Mouse (Mus musculus): ENCODE data around the gene Chn1.

DNA sequence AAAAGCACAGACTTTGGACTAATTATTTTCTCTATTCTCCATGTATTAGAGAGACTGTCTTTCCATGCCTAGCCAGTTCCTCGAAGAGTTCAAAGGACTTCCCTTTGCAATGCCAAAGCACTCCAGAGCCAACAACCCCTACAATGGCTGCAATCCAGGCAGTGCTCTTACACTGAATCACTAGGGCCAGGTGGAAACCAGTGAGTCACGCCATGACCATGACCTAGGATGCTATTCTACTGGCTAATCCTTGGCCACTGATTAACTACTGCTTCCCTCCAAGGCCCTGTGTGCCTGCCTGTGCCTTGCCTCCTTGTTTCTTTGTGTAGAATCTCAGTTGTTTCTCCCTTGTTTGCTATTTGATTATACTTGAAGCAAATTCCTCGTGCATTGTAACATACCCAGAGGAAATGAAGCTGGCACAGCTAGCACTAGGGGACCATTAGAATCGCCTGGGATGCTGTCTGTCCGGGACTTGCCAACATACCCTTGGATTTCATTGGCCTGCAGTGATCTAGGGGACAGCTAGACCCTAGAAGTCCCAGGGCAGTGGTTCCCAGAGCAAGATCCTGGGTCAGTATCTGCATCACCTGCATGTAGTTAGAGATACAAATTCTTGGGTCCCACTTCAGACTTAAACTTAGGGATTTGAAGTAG lies 166.0 kb downstream of the Chn1 start:
- TF ChIP-seq CTCF (IDR thresholded peaks at IDR 0.05; ENCODE audit: borderline replicate concordance, extremely low read depth, insufficient read depth, insufficient read length) (no peak), POLR2A (IDR thresholded peaks at IDR 0.05; ENCODE audit: borderline replicate concordance, extremely low read depth, insufficient read depth, insufficient read length, poor library complexity, severe bottlenecking) (no peak)
